Mouse (Mus musculus): Measurements from ENCODE around the gene Dynlt1b. TPM values are rescaled to one million over a fixed set of nuclear protein-coding genes. Genes with fewer than 3 reads are reported as not detected.
"Not testable (repeated sequence)": the region's sequence is repeated elsewhere in the genome, so short reads cannot be mapped to it uniquely, and the experiment has no call there.

Dynlt1b gene
- polyA plus RNA-seq, 1 experiment from 2014 or later = 471 TPM

DNA sequence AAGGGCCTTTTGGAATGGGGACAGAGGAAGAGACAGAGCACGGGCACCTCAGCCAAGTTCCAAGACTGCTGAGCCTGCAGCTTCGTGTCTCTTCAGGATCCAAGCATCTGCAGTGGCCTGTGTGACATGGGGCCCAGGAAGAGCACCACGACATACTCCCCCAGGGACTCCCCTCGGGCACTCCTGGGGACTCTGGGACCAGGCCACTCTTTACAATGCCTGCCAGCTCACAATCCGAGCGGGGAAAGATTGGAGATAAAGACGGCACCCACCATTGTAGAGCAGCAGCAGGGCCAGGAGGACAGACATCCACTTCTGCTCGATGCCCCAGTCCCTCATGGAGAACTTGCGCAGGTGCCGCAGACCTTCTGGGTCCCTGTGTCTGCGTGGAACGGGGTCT, 19.3 kb downstream of the Dynlt1b start:
- H3K4me3 ChIP-seq; H3K27ac ChIP-seq; H3K9me3 ChIP-seq; H3K9ac ChIP-seq; H3K4me2 ChIP-seq; H3K36me3 ChIP-seq; ATAC-seq (ENCODE audit: borderline replicate concordance, extremely low read depth, low FRiP score, low TSS enrichment); H3K27me3 ChIP-seq; H3K4me1 ChIP-seq: not testable (repeated sequence)
- 87% methylated on average over 12 of the region's 12 CpGs for WGBS

DNA sequence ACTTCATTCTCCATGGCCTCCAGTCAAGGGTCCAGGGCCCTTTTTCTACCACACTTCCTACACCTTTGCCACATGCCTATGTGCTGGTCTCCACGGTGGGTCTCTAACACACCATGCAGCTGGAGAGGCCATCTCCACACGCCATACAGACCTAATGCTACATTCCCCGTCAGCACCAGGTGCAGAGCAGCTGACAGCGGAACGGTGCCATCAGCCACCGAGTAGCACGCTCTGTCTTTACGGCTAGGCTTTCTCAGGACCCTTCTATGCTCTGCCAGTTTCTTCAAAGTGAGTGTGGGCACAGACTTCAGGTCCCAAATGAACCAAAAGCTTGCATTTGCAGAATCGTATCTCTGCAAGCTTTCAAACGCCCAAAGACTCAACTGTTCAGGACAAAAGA, 21.3 kb downstream of the Dynlt1b start:
- not testable (repeated sequence) for H3K27ac ChIP-seq; H3K4me2 ChIP-seq; H3K9ac ChIP-seq; H3K27me3 ChIP-seq; H3K4me3 ChIP-seq; ATAC-seq (ENCODE audit: borderline replicate concordance, extremely low read depth, low FRiP score, low TSS enrichment); H3K4me1 ChIP-seq; H3K9me3 ChIP-seq
- H3K36me3 ChIP-seq = peaks cover 15% of the 10 kb centered on the region
- 85% methylated on average over 2 of the region's 10 CpGs for WGBS

DNA sequence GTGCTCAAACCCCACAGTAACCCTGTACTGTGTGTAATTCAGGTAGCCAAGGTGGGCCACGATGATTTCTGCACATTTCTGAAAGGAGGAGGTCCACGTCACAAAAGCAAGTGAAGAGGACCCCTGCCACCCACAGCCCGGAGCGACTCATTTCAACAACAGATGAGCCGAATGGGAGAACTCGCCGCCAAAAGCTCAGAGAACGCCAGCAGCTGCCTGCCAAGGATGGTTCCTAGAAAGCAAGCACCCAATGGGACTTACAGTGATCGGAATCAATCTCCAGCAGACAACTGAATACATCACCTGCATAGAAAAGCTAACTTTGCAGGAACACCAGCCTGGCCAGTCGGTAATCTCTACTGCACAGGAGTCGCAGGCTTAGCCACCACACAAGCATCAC, 22.8 kb downstream of the Dynlt1b start:
- not testable (repeated sequence) for H3K9me3 ChIP-seq; ATAC-seq (ENCODE audit: borderline replicate concordance, extremely low read depth, low FRiP score, low TSS enrichment); H3K4me2 ChIP-seq; H3K27ac ChIP-seq; H3K9ac ChIP-seq; H3K27me3 ChIP-seq; H3K4me3 ChIP-seq; H3K4me1 ChIP-seq
- 87% methylated on average over 9 of the region's 11 CpGs for WGBS
- H3K36me3 ChIP-seq = peaks cover 17% of the 10 kb centered on the region

DNA sequence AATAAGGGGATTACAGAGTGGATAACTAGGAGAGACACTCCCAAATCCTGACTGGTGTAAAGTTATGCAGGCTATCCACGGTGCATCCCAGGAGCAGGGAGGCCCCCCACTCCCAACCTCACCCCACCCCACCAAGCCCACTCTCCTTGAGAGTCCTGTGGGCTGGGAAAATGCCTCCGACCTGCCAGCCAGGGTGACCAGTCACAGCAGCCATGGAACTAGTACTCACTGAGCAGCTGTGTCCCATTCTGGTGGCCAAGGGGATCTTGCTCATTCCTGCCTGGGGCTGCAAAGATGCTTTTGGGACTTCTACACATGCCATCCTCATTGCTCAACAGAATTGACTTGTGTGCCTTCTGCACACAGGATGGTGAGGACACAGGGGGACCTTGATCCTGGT, 24.8 kb downstream of the Dynlt1b start:
- not testable (repeated sequence) for H3K4me1 ChIP-seq, H3K9me3 ChIP-seq, H3K9ac ChIP-seq, H3K4me3 ChIP-seq, H3K4me2 ChIP-seq, H3K27ac ChIP-seq, H3K27me3 ChIP-seq
- 92% methylated on average over 2 of the region's 2 CpGs for WGBS
- ATAC-seq (ENCODE audit: borderline replicate concordance, extremely low read depth, low FRiP score, low TSS enrichment) = peak; percentile 19; the same call in 1 of the 2 replicates
- H3K36me3 ChIP-seq = peaks cover 23% of the 10 kb centered on the region

DNA sequence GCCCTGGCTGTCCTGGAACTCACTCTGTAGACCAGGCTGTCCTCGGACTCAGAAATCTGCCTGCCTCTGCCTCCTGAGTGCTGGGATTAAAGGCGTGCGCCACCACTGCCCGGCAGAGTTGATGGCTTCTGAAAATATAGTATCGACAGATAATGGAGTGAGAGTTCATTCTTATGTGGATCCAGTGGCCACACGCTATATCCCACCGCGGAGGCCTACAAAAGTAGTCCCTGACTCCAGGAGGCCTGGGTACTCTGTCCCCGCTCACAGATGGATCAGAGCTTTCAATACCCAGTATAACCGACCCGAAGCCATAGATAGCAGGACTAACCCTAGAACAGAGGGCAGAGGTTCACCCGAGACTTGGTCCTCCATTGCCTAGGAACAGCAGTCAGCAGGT, 26.0 kb downstream of the Dynlt1b start:
- 94% methylated on average over 12 of the region's 12 CpGs for WGBS
- H3K4me2 ChIP-seq = not testable (repeated sequence)

DNA sequence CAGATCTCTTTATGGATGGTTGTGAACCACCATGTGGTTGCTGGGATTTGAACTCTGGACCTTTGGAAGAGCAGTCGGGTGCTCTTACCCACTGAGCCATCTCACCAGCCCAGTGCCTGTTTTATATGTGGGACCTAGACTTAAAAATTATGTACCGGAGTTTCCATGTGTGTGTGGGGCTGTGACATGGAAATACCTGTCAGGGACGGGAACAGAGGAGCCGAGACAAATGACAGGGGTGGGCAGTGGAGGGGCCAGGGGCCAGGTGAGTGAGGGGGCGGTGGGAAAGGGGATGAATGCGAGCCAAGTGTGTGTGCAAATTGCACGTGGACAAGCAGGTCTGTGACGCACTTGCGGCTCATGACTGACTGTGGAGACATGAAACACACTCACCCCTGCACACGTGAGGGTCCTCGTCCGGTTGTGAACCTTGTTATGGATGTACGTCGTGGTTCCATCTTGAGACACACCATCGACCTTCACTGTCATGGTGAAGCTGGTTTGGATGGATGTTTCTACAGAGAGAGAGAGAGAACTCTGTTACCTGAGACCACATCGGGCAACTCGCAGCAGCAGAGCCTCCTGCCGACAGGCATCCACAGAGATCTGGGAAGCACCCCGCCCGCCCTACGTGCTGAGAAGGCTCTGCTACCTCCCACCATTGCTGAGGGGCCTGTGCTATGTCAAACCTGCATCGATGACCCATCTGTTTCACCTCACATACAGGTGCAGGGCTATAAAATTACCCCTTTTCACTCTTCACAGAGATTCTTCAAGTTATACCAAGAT, 26.9 kb downstream of the Dynlt1b start:
- not testable (repeated sequence) for ATAC-seq (ENCODE audit: borderline replicate concordance, extremely low read depth, low FRiP score, low TSS enrichment); H3K4me2 ChIP-seq; H3K27ac ChIP-seq; H3K27me3 ChIP-seq; H3K4me1 ChIP-seq; H3K9me3 ChIP-seq; H3K9ac ChIP-seq; H3K4me3 ChIP-seq
- WGBS = 93% methylated on average over 17 of the region's 22 CpGs
- H3K36me3 ChIP-seq = peaks cover 23% of the 10 kb centered on the region

More for the DNA sequence above, 26.0 kb downstream of the Dynlt1b start:
- not testable (repeated sequence) for H3K27me3 ChIP-seq; H3K4me3 ChIP-seq; H3K9ac ChIP-seq; ATAC-seq (ENCODE audit: borderline replicate concordance, extremely low read depth, low FRiP score, low TSS enrichment); H3K4me1 ChIP-seq; H3K9me3 ChIP-seq; H3K27ac ChIP-seq
- peaks cover 23% of the 10 kb centered on the region for H3K36me3 ChIP-seq

DNA sequence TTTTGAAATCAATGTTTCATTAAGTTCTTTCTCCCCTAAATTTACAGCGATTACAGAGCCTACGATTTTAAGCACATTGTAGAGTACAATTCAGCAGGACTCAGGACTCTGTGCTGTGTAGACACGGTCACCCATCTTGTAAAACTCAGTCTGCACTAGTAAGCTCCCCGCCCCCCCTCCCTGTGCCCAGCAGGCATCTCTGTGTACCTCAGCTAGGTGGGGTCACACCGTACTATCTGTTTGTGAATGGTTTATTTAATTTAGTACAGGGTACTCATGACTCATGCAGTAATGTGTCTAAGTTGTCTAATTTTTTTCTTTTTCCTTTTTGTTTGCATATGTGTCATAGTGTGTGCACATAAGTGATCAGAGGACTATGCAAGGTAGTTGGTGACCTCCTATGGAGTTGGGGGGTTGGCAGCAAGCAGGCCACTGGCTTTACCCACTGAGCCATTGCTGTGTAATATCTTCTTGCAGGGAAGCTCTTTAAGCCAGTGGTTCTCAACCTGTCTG, 31.2 kb downstream of the Dynlt1b start:
- H3K4me2 ChIP-seq; H3K4me1 ChIP-seq; ATAC-seq (ENCODE audit: borderline replicate concordance, extremely low read depth, low FRiP score, low TSS enrichment); H3K4me3 ChIP-seq; H3K27ac ChIP-seq; H3K9me3 ChIP-seq; H3K9ac ChIP-seq; H3K27me3 ChIP-seq: not testable (repeated sequence)
- WGBS = 90% methylated on average over 5 of the region's 5 CpGs
- peaks cover 12% of the 10 kb centered on the region for H3K36me3 ChIP-seq

DNA sequence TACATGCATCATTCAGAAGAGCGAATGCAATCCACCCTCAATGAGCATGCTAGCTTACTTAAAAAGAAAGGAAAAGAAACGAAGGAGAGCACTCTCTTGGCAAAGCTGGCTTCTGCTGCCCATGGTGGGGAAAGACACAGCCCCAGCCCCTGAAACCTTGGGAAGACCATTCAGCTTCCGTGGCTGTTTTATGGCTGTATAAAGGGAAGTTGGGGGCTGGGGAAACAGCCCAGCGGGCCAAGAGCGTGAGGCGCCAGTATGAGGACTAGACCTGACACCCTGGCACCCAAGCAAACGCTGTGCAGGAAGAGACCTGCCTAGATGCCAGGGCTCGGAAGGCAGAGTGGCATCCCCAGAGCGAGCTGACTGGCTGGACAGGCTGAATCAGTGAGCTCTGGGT, 35.8 kb downstream of the Dynlt1b start:
- not testable (repeated sequence) for H3K4me1 ChIP-seq; H3K27ac ChIP-seq; H3K9me3 ChIP-seq; H3K27me3 ChIP-seq; H3K4me2 ChIP-seq; H3K9ac ChIP-seq; ATAC-seq (ENCODE audit: borderline replicate concordance, extremely low read depth, low FRiP score, low TSS enrichment); H3K4me3 ChIP-seq; H3K36me3 ChIP-seq
- 82% methylated on average over 9 of the region's 9 CpGs for WGBS

DNA sequence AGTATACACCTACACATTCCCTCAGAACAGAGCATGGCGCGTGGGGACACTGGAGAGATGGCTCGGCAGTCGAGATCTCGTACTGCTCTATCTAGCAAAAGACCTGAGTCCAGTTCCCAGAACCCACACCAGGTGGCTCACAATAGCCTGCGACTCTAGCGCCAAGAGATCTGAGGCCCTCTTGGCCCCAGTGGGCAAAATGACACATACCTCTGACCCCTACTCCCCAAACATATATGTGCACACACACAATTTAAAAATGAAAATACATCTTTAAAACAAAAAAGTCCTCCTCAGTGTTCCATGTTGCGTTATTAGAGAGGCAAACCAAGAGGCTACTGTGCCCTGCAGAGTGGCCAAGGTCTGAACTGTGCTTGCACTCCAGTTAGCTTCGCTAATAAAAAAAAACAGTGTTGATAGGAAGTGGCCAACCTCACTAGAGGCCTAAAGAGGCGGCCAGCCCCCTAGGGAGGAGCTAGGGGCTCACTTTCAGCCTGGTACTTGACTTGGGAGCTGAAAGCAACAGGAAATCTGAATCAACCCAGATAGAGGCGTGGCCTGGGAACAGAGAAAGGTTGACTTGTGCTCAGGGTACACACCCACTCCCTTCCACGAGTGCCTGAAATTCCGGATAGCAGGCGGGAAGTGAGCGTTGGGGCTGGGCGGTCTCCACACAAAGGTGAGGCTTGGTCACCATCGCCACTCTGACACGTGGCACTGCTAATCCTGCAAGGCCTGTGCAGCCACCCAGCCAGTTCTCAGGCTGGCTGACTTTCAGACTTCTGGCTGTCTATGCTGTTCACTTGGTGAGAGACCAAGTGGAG, 37.9 kb downstream of the Dynlt1b start:
- H3K9ac ChIP-seq = not testable (repeated sequence)
- H3K27ac ChIP-seq = peak overlapping the region; percentile 71

DNA sequence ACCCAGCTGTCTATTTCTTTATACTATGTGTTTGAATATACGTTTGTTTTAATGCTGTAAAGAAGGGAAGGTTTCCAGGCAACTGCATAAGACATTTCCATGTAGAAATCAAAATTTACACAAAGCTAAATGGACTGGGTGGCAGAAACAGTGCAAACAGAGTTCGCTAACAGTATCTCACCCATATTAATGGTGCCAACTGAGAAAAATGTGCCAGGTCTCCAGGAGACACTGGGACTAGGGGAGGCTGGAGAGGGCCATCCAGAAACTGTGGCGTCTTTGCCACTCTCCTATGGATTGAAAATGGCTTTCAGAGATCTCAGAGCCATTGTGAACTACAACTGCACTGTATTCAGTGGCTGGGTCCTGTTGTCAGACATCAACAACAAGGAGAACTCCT, 40.1 kb downstream of the Dynlt1b start:
- not testable (repeated sequence) for H3K9me3 ChIP-seq; ATAC-seq (ENCODE audit: borderline replicate concordance, extremely low read depth, low FRiP score, low TSS enrichment); H3K4me2 ChIP-seq; H3K4me3 ChIP-seq; H3K27me3 ChIP-seq; H3K36me3 ChIP-seq; H3K9ac ChIP-seq; H3K27ac ChIP-seq
- peaks cover 12% of the 10 kb centered on the region for H3K4me1 ChIP-seq
- whole genome bisulfite sequencing = 73% methylated on average over 2 of the region's 3 CpGs

More for the DNA sequence above, 37.9 kb downstream of the Dynlt1b start:
- H3K4me3 ChIP-seq, H3K27me3 ChIP-seq, H3K36me3 ChIP-seq, H3K9me3 ChIP-seq: not testable (repeated sequence)
- peak overlapping the region; percentile 8; the same call in 1 of the 2 replicates for H3K4me2 ChIP-seq
- WGBS = 46% methylated on average over 18 of the region's 18 CpGs
- H3K4me1 ChIP-seq = peaks cover 10% of the 10 kb centered on the region
- ATAC-seq (ENCODE audit: borderline replicate concordance, extremely low read depth, low FRiP score, low TSS enrichment) = peak; percentile 93

DNA sequence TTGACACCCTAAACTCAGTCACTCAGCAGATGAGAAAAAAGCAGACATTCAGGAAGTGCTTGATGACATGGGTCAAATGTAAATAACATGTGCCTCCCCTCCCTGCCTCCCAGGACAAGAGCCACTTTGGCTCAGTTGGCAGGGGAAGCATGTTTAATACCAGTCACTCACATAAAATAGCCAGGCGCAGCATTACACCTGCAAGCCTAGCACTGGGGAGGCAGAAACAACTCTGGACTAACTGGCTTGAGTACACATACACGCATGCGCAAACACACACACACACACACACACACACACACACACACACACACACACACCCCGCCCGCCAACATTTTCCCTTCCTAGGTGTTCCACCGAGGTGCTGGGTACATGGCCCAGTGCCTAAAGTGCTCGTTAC, 40.8 kb downstream of the Dynlt1b start:
- H3K27me3 ChIP-seq; H3K4me2 ChIP-seq; ATAC-seq (ENCODE audit: borderline replicate concordance, extremely low read depth, low FRiP score, low TSS enrichment); H3K9ac ChIP-seq; H3K4me3 ChIP-seq; H3K27ac ChIP-seq; H3K9me3 ChIP-seq; H3K36me3 ChIP-seq: not testable (repeated sequence)
- peaks cover 18% of the 10 kb centered on the region for H3K4me1 ChIP-seq
- WGBS = 73% methylated on average over 3 of the region's 7 CpGs

DNA sequence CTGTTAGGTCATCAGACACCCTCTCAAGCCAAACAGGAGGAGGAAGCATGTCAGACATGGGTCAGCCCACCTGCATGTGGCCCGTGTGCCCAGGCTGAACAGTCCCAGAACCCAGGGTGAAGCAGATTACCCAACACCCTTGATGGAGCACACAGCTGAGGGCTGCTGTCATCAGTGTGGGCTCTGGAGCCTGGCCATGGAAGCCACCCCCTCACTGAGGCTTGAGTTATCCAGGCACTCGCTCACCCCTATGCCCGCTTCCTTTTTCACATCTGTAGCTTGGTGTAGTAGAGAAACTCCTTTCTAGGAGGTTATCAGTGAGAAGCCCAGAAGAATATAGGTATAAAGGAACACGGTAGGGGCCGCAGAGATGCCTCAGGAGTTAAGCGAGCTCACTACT, 45.4 kb downstream of the Dynlt1b start:
- not testable (repeated sequence) for H3K36me3 ChIP-seq; H3K27me3 ChIP-seq; H3K4me3 ChIP-seq; ATAC-seq (ENCODE audit: borderline replicate concordance, extremely low read depth, low FRiP score, low TSS enrichment); H3K9ac ChIP-seq; H3K9me3 ChIP-seq; H3K27ac ChIP-seq
- H3K4me1 ChIP-seq = peaks cover 12% of the 10 kb centered on the region
- H3K4me2 ChIP-seq = peak overlapping the region; percentile 79
- WGBS = 89% methylated on average over 6 of the region's 6 CpGs
